Mouse (Mus musculus) frontal cortex, postnatal 25 days (tissue): ENCODE measurements around the gene B4gat1.
"Not testable (repeated sequence)": the region's sequence is repeated elsewhere in the genome, so short reads cannot be mapped to it uniquely, and the experiment has no call there.

Experiments used
- DNase-seq, 2 experiments: peaks; one replicate each; pipeline ENCODE4 v3.0.0; 2022; ENCODE audit warnings: low spot score in 2 of 2

B4gat1 gene

DNA sequence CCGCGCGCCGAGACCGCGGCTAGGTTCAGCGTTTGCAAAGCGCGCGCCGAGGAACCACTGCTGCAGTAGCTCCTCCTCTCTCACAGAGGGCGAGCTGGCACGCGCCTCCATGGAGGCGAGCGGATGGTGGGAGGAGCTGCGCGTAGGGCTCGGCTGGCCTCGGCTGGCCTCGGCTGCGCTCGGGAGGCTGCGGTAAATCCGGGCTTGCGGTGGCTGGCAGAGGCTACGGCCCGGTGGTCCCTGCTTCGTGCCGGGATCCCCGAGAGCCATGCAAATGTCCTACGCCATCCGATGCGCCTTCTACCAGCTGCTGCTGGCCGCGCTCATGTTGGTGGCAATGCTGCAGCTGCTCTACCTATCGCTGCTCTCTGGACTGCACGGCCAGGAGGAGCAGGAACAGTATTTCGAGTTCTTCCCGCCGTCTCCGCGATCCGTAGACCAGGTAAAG lies at the start of gene B4gat1, which contains the start of gene AC124502.3:
TSS of gene B4gat1 (plus strand) at position 118 of the 448 bp plus-strand sequence.
TSS of gene AC124502.3 (plus strand) at position 183 of the 448 bp plus-strand sequence.
- peak in 1 of 2 experiments; percentile 81 for DNase-seq

DNA sequence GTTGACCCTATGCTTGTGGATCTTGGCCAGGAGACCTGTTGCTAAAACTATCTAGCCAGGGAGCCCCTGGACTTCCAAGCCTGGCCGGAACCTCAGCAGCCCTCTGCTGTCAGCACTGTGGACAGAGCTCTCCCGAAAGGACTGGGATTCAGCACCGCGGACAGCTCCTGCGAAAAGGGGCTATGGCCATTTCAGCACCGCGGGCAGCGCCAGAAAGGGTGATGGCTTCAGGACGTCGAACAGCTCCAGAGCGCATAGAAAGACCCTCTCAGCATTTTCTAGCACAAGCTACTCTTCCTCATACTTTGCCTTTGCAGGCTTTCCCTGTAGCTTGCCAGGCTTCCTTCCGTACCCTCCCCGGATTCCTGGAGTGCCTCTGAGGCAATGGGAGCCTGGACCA lies 49.6 kb upstream of the B4gat1 start:
- peak; percentile 57 to 64 for DNase-seq

DNA sequence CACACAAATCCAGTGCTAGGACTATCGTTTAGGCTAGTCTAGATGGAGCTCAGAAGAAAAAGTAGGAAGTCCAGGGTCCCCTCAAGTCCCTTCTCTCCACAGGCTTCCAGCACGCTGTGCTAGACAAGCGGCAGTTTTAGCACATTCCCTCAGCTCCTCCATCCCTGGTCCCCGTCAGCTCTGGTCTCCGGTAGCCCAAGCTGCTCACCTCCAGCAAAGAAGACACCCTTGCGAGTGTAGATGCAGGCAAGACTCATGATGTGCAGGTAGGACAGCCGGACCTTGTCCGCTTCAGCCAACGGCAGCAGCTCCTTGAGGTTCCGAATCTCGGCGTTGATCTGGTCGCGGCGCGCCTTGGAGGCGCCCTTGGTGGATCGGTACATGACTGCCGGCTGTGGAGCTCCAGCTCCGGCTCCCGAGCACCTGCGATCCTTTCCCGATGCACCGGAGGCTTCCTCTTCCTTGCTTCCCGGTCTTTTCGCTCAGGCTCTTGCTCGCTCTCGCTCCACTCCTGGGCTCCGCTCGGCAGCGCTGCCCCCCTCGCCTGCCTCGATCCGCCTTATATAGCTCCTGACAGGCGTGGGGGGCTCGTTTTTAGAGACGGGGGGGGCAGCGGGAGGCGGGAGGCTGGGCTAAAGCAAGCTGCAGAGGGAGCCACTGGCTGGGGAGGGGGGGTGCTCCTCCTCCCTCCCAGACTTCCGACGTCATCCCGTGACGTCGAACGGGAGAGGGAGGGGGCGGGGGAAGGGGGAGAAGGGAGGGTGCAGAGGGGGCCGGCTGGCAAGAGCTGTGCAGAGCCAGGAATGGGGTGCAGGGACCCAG lies 49.0 kb upstream of the B4gat1 start:
- DNase-seq = peak; percentile 75 to 79

DNA sequence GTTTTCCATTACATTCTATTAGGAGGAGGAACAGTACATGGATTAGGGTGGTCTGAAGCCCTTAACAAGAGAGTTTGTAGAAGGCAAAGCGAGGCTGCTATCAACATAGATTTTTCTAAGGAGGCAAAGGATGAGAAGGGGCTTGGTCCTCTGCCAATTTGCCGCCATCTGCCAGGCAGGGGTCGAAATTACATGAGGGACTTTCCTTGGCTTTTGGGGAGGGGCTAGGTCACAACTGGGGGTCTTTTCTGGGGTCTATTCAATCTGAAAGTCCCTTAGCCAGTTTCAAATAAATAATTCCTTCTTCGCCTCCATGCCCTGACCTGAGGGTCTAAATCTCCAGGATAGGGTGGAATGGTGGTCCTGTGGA lies 48.4 kb upstream of the B4gat1 start, which contains the start of gene Npas4:
TSS of gene Npas4 (minus strand) at position 61 of the 370 bp plus-strand sequence.
- DNase-seq = no peak

DNA sequence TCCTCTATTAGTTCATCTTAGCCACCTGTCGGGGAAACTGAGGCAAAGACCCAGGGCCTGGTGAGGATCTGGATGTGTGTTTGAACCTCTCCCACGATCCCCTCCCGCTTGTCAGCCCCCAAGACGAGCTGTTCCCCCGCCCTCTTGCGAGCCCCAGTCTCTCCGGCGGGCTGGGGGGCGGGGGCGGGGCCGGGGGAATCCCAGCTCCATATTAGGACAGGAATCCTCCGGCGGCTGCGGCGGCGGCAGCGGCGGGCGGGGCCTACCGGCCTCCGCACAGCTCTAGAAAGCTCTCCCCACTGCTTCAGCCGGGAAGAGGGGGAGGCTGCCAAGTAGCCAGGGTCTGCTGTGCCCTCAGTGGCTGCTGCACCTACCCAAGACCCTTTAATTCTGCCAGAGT lies 47.9 kb upstream of the B4gat1 start:
- no peak for DNase-seq

DNA sequence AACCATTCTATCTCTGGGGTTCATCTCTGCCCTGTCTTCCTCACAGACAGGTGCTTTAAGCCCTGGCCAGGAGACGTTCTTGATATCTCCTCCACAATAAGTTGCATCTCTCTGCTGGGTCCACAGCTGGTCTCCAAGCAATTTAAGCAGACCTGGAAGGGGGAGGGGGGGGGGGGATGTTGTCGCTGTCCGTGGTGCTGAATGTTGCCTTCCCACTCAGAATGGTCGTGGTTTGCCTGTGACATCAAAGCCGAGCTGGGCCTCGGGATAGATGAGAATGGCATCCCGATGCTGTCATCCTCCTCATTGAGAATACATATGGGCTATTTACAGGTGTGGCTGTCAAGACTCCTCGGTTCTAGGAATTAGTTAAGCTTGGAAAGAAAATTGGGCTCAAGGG lies 46.3 kb upstream of the B4gat1 start:
- DNase-seq = no peak

DNA sequence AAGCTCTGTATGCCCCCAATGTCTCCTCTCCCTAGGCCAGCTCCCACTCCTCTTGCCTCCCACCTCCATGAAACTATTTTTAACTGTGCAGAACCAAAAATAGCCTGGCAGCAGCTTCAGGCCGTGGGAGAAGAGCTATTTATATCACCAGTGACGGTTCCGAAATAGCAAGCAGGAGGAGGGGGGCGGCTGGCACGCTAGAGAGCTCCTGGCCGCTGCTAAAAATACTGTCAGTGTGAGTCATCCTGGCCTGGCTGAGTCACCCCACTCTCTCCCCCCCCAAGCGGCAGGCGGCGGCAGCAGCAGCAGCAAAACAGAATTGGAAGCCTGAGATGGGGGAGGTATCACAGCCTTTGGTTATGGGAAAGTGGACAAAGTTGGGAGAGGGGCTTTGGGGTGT lies 45.7 kb upstream of the B4gat1 start:
- DNase-seq = peak; percentile 57 to 66

DNA sequence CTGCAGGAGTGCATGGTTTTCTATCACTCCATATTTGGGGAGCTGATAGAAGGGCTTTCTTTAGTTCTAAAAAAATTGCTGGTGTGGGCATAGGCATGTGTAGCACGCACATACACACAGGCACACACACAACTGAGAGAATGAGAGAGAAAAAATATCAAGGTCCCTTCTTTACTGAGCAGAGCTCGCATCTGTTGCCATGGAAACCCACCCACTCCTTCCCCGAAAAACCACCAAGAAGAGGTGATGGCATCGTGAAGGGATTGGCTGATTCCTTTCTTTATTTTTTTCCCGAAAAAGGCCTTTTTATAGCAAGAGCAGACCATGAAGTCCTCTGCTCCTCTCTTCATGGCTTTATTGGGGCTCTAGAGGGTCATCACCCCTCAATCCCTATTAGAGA lies 44.6 kb upstream of the B4gat1 start:
- DNase-seq = peak; percentile 64 to 68

DNA sequence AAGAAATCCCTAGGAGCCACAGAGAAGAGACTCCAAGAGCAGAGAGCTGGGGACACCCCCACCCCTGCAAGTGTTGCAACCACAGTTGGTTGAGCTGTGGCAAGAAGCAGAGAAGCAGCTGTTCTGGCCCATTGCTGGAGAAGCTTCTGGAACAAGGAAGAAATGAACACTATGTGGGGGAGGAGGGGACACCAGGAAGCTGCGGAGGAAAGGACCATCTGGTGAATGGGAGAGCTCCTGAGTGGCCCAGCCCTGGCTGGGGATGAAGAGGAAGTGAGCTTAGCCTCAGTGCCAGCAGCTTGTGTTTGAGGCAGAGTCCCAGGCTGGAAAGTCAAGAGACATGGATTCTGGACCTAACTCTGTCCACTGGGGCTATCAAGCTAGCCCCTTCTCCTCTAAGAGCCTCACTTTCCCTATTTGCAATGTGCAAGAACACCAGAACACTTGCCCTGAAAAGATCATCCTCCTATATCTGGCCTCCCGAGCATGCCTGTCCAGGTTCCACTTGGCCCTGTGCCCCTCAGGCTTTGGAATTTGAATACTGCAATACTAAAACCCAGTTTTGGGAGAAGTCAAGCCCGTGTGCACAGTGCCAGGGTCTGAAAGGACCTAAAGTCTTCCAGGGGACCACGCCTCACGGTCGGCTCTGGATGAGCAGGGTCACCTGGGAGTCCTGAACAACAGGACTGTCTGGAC lies 39.0 kb upstream of the B4gat1 start:
- DNase-seq = no peak

DNA sequence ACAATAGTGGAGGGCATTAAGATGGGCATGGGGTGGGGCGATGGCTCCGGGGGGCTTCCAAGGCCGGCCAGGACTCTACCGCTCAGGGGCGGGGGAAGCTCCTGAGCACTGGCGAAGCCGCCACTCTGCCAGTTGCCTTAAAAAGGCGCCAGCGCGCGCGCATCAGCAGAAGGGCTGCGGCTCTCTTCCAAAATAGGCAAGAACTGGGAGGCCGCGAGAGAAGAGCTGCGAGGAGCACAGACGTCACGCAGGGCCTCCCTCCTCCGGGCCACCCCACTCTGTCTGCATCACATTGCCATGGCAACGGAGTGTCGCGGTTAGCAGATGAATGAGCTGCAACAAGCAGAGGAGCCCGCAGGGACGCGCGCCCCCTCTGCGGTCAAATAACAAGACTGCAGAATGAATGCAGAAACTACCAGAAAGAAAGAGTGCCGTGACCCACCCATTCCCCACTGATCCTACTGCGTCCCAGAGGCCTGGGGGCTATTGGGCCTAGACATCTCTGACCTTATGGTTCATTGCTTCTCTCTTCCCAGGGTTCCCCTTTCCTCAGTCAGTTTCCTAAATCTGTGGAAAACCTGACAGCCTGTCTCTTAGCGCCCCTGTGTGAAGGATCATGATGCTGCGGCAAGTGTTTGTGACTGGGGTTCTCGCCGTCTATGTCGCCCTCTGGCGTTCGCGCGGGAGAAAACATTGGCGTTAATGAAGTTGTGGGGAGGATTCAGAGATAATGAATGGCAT lies 36.8 kb upstream of the B4gat1 start:
- peak; percentile 78 to 86 for DNase-seq

DNA sequence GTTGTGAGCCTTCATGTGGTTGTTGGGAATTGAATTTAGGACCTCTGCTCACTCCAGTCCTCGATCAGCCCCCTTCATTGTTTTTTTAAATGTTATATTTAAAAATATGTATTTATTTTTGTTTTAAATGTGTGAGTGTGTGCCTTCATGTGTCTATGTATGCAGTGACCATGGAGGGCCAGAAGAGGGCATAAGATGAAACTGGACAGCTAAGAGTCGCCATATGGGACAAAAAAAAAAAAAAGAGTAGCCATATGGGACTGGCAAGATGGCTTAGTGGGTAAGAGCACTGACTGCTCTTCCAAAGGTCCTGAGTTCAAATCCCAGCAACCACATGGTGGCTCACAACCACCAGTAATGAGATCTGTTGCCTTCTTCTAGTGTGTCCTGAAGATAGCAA lies 35.0 kb upstream of the B4gat1 start:
- not testable (repeated sequence) for DNase-seq

DNA sequence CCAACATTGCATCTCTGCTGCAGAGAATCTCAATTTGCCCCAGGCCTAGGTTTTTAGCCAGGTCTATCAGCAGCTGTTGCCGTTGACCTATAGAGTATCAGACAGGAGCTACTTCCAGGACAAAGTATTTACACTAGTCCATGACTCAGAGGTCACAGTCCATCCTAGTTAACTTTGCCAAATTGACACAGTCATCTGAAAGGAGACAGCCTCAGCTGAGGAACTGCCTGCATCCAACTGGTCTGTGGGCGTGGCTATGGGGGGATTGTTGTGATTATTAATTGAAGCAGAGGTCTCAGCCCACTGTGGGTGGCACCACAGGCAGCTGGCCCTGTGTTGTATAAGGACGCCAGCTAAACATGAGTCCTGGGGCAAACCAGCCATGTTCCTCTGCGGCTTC lies 33.7 kb upstream of the B4gat1 start:
- DNase-seq = no peak

DNA sequence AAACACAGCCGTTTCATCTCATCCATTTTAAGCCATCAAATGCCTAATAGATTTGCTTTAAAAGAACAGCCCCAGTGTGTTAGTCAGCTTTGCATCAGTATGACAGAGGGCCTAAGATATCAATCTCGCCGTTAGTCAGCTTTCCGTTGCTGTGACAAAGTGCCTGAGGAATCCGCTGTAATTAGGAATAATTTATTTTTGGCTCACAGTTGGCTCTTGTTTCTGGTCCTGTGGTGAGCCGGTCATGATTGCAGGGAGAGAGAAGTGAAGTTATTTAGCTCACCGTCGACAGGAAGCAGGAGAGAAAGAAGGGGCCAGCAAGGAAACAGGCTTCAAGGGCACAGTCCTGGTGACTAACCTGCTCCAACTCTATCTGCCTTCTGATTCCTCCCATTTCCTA lies 25.5 kb upstream of the B4gat1 start:
- no peak for DNase-seq

DNA sequence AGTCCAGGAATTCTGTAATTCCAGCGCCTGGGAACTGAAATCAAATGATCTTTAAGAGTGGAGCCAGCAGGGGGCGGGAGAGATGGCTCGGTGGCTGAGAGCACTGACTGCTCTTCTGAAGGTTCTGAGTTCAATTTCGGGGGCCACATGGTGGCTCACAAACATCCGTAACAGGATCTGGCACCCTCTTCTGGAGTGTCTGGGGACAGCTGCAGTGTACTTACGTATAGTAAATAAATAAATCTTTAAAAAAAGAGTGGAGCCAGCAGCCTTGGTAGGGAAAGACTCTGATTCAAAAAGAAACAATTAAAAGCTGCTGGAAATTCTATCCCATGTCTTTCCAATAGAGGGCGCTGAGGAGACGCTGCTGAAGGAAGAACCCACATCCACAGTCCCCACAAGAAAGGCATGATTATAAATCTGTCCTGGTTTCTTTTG lies 23.6 kb upstream of the B4gat1 start:
- no peak for DNase-seq

DNA sequence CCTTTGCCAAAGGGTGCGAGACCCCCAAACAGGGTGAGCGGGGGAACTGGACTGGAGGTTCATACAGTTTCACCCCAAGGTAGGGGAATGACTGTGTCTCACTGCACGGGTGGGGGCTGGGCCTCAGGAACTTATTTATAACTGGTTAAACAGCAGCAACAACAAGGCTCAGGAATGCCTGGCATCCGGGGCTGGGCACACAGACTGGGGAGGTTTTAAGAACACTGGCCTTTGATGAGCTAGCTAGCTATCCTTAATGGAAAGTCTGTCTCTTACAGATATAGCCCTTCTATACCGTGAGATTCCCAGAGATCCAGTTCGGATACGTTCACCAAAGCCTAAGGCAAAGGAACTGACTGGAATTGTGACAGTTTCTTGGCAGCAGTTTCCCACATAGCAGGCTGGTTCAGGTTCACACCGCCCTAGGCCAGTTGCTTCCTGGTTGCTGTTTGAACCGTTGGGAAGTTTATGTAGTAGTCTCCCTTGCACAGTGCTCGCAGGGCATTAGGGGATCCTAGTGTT lies 22.3 kb upstream of the B4gat1 start:
- DNase-seq = no peak

DNA sequence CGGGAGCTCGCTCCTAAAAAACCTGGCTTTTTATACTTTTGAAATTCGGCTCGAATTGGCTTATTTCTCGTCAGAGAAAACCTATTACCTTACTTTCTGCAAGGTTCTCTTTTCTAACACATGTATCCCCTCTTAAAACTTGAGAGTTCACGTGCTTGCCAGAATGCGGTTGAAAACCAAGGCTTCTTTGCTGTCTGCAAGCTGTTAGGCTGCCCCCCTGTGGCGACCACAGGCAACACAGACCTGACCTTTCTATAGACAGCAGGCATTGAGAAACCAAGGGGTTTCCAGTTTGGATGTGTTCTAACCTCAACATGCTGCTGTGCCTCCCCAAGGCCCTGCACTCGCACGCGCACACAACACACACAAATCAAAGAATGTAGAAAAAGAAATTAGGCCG lies 21.8 kb upstream of the B4gat1 start:
- peak in 1 of 2 experiments; percentile 51 for DNase-seq

DNA sequence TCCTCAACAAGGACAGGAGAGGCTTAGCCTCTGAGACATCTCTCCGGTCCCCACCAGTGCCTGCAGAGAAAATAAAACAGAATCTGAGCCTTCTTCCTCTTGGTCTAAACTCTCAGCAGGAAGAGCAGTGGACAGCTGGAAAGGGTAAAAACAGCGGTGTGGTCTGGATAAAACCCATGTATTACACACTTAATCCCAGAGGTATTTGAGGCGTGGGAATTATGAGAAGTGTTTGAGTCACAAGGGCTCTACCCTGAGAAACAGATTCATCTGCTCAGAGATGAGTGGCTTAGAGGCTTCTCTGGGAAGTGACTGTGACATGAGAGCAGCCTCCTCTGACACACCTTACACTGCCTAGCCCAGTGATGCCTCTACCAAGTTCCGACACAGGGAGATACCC lies 21.0 kb upstream of the B4gat1 start:
- no peak for DNase-seq

DNA sequence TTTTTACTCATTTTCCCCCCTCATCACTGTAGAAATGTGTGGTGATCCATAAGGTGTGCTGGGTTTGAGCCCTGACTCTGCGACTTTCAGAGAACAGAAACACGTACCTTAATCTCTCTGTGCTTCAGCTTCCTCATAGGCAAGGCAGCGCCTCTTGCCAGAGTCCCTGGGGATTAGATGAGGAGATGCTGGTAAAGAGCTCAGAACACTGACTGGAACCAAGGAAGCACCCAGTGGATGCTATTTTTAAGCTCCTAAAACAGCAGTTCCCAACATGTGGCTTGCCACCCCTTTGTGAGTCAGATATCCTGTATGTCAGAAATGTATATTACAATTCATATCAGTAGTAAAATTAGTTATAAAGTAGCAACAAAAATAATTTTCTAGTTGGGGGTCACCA lies 20.4 kb upstream of the B4gat1 start:
- no peak for DNase-seq

DNA sequence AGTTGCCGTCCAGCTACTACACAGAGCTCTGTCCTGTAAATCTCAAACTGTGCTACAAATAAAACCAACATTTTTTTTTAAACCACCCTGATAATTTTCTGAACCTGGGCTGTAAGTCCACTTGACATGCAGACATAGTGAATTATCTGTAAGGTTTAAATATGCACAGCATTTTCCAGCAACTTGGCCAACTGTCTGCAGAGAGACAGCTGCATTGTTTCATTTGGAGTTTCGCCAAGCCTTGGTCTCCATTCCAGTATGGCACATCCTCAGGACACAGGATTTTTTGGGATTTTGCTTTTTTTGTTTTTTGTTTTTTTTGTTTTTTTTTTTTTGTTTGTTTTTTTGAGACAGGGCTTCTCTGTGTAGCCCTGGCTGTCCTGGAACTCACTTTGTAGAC lies 17.2 kb upstream of the B4gat1 start:
- DNase-seq = no peak

DNA sequence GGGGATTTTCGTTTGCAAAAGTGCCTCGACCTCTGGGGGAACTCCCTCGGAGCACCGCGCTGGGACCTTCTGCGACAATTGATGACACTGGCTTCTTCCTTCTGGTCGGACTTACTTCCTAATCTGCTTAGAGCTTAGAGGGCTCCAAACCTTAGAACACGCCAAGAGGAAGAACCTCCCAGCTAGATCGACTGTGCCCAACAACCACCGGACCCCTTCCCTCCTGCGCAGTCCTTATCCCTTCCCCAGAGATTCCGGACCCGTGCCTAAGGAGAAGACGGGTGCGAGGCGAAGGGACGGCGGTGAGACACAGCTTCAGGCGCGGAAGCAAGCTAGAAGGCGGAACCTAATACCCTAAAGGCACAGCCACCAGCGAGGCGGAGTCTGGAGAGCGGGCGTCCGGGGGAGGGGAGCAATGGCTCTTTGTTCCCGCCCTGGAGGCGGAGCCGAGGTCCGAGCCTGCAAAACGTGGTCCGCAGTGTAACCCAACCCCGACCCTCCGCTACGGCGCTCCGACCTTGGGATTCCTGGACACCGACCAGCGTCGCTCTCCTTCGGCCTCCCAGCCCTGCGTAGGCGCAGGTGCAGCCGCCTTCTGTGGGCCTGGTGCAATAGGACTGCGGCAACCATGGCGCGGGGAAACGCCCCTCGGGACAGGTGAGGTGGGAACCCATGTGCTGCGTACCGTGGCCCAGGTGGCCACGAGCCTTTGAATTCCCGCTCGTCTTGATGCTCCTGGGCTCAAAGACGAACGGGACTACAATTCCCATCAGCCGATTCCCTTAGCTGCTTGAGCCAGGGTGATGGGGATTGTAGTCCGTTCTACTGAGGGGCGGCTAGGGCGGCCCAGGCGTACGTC lies 14.8 kb upstream of the B4gat1 start, which contains the start of gene Slc29a2:
TSS of gene Slc29a2 (plus strand) at position 240 of the 859 bp plus-strand sequence.
- DNase-seq = peak; percentile 76 to 77

DNA sequence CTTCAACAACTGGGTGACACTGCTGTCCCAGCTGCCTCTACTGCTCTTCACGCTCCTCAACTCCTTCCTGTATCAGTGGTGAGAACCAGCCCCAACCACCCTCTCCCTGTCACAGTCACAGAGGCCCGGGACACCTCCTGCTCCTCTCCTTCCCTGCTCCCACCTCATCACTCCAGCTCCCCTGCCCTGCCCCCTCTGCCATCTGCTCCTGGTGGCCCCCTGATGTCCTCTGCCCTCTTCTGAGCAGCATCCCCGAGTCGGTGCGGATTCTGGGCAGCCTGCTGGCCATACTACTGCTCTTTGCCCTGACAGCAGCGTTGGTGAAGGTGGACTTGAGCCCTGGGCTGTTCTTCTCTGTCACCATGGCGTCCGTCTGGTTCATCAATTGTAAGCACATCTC lies 12.5 kb upstream of the B4gat1 start:
- no peak for DNase-seq
